Mouse (Mus musculus) right cerebral cortex, postnatal 25 days (tissue): ENCODE data around the gene Gm8300.
"Not testable (repeated sequence)": the region's sequence is repeated elsewhere in the genome, so short reads cannot be mapped to it uniquely, and the experiment has no call there.

Experiments used
- DNase-seq: peaks from one replicate; pipeline ENCODE4 v3.0.0; 2022

The Gm8300 gene

GRCm38 (mm10) chr12:87514016-87514415 is at the start of gene Gm8300:
Gene Gm8300 (plus strand): TSS chr12:87514316.
- DNase-seq, result not testable (repeated sequence)

- no peak for DNase-seq
Measured at GRCm38 (mm10) chr12:87464678-87465297, 49.3 kb upstream of the Gm8300 start.

DNA sequence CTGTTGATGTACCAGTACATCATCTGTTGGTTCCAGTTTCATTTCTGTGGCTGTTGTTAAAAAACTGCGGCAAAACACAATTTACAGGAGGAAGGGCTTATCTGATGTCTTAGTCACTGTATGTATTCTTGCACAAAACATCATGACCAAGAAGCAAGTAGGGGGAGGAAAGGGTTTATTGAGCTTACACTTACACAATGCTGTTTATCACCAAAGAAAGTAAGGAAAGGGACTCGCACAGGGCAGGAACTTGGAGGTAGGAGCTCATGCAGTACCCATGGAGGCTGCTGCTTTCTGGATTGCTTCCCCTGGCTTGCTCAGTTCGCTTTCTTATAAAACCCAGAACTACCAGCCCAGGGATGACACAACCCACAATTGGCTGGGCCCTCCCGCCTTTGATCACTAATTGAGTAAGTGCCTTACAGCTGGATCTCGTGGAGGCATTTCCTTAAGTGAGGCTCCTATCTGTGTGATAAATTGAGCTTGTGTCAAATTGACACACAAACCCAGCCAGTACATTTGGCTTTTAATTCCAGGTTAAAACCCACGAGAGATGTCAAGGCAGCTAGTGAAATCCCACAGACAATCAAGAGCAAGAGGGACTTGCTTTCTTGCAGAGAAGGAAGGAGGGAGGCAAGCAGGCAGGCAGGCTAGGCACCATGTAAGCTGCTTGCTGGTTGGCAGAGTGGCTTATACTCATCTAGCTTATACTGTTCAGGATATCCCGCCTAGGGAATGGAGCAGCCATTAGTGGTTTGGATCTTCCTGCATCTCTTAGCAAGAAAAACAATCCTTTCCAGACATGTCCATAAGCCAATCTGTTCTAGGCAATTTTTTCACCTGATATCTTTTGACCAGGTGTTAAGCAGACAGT is 43.6 kb upstream of the Gm8300 start:
- no peak for DNase-seq

DNA sequence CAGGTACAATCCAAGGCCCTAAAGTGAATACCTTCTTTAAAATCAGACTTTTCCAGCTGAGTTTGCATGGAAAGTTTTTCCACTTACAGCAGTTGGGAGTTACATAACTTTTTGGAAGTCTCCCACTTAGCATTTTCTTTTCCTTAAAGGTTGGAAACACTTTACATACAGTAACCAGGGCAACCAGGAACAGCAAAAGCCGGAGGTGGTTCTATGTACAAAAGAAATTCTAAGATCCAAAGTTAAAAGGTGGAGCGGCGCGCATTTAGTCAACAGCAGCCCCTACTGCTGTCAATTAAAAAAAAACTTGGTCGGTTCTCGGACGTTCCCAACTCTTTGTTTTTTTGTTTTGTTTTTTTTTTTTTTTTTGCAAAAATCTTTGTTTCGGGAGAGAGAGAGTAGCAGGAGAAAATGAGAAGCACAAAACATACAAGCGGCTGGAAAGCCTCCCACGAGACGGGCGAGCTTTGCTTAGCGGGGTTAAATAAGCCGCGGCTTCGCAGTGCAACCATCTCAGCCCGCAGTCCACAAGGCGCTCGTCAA is 42.6 kb upstream of the Gm8300 start:
- no peak for DNase-seq

GRCm38 (mm10) chr12:87471964-87472786 is 41.9 kb upstream of the Gm8300 start, which contains the start of gene Snw1:
Gene Snw1 (minus strand): TSS chr12:87472274.
- DNase-seq, result peak; percentile 91

DNA sequence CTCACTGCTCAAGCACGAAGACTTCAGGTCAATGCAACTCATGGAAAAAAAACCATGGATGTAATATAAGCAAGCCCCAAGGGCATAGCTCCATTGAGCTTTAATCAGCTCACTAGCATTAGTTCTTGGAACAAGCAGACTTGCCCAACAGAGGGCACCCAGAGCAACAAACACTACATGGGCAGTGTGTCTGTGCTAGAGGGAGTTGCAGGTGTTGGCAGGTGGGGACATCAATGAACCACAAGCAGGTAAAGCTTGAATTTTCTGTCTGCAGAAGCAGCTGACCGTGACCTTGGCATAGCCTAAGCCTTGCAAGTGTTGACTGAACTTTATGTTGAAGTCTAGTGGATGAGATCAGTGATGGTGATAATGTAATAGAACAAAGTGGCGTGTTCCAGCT is 39.4 kb upstream of the Gm8300 start:
- DNase-seq, result no peak

DNA sequence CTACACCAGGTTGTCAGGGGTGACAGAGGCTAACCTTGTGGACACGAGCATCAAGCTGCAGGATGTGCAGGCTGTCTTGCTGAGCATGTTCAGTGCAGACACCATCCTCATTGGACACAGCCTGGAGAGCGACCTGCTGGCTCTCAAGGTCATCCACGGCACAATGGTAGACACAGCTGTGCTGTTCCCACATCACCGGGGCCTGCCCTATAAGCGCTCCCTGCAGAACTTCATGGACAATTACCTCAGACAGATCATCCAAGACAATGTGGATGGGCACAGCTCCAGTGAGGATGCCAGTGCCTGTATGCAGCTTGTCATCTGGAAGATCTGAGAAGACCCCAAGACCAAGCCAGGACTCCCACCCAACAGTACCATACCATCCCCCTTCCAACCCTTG is 31.6 kb upstream of the Gm8300 start:
- not testable (repeated sequence) for DNase-seq

GRCm38 (mm10) chr12:87488683-87489082 is 25.4 kb upstream of the Gm8300 start:
- not testable (repeated sequence) for DNase-seq

- DNase-seq, result not testable (repeated sequence)
Measured at GRCm38 (mm10) chr12:87494421-87494820, 19.7 kb upstream of the Gm8300 start, which contains the start of gene Gm5788. Gene Gm5788 (plus strand): TSS chr12:87494721.

- not testable (repeated sequence) for DNase-seq
Measured at GRCm38 (mm10) chr12:87519616-87520015, 5.5 kb downstream of the Gm8300 start.

DNA sequence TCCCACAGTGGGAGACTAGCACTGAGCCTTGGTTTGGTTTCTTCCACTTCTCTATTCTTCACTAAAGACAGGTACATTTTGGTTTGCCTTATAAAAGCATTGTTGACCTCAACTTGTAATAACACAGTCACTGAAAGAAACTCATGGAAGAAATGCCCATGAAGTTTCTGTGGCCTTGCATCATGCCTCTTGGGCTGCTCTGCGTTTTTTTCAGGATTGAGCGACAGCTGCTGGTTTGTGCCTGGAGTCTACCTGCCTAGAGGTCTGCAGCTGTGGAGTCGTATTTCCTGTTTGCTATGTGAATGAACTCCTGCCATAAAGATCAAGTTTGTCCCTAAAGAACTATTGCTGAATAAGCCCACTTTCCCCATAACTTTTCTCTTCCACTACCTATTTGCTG is 29.8 kb downstream of the Gm8300 start:
- no peak for DNase-seq

DNA sequence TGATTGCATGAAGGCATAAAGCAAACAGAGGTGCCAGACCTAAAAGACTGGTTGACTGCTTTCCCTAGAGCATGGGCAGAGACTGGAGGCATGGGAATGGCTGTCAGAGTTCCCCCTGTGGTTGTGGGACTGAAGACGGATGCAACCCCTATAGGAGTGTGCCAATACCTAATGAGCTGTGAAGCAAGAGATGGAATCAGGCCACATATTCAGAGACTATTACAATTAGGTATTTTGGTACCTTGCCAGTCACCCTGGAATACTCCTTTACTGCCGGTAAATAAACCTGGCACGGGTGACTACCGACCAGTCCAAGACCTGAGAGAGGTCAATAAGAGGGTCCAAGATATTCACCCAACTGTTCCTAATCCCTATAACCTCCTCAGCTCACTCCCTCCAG is 36.5 kb downstream of the Gm8300 start:
- DNase-seq, result not testable (repeated sequence)
